Mouse (Mus musculus) liver, embryonic 13.5 days (tissue): ENCODE measurements around the gene Tcf7l2. TPM values are rescaled to one million over a fixed set of nuclear protein-coding genes. Genes with fewer than 3 reads are reported as not detected.
A peak's percentile ranks its signal among the peaks of the same experiment; 100 is the strongest.

Experiments
- ATAC-seq: fragments of 200-750 bp; cut with Nextera tagmentation; 2 replicates; pipeline ENCODE4 v1.8.0; 2017; ENCODE audit warnings: low read depth, mild to moderate bottlenecking, moderate number of reproducible peaks, moderate library complexity
- DNase-seq: peaks from one replicate; pipeline ENCODE4 v3.0.0; 2022
- H3K27ac ChIP-seq: fragments of 300-500 bp; sonication (generic); 2 replicates; pipeline ENCODE4 v1.5.1; 2015; ENCODE audit warnings: moderate library complexity, mild to moderate bottlenecking, inconsistent platforms
- H3K27me3 ChIP-seq: fragments of 300-500 bp; sonication (generic); 2 replicates; pipeline ENCODE4 v1.6.1; 2015; ENCODE audit warnings: mild to moderate bottlenecking, inconsistent platforms
- H3K36me3 ChIP-seq: fragments of 300-500 bp; sonication (generic); 2 replicates; pipeline ENCODE4 v1.6.1; 2015; ENCODE audit warnings: mild to moderate bottlenecking, inconsistent platforms
- H3K4me1 ChIP-seq: fragments of 300-500 bp; sonication (generic); replicated peaks from 2 replicates; pipeline ENCODE4 v1.6.1; 2015; ENCODE audit warnings: inconsistent platforms
- H3K4me2 ChIP-seq: fragments of 300-500 bp; sonication (generic); 2 replicates; pipeline ENCODE4 v1.6.1; 2015; ENCODE audit warnings: inconsistent platforms, mild to moderate bottlenecking, moderate library complexity
- H3K4me3 ChIP-seq: fragments of 300-500 bp; sonication (generic); replicated peaks from 2 replicates; pipeline ENCODE4 v1.5.1; 2015; ENCODE audit warnings: mild to moderate bottlenecking, inconsistent platforms
- H3K9ac ChIP-seq: fragments of 300-500 bp; sonication (generic); 2 replicates; pipeline ENCODE4 v1.6.1; 2015; ENCODE audit warnings: mild to moderate bottlenecking, inconsistent platforms
- H3K9me3 ChIP-seq: fragments of 300-500 bp; sonication (generic); replicated peaks from 2 replicates; pipeline ENCODE4 v1.6.1; 2016; ENCODE audit warnings: inconsistent platforms
- WGBS: fragments of 180-500 bp; shearing (Covaris S2); methylation state at CpG from one replicate; pipeline ENCODE4 v1.1.7; 2015; ENCODE audit not compliant: insufficient replicate concordance; 5-methylcytosine and 5-hydroxymethylcytosine counted together
- polyA plus RNA-seq: library from polyadenylated mRNA; unstranded; fragments of >200 nt; fragmentation: Nextera tagmentation; extraction: Ambion mirVana; gene quantifications from 2 replicates; pipeline ENCODE4 v1.2.1, GENCODE M21; 2015

The Tcf7l2 gene
- polyA plus RNA-seq, 1 experiment from 2014 or later: 17.8 TPM

- peaks cover 2% of the 10 kb centered on the region; the same call in 1 of the 2 replicates for H3K36me3 ChIP-seq
- peaks cover 17% of the 10 kb centered on the region for H3K4me1 ChIP-seq
- ATAC-seq: no peak
- 64% methylated on average over 6 of the region's 6 CpGs for WGBS
- H3K9ac ChIP-seq: no peak overlapping the region
- H3K27me3 ChIP-seq: peaks cover 5% of the 10 kb centered on the region
- DNase-seq: no peak
- no peaks in the 10 kb centered on the region for H3K9me3 ChIP-seq
- H3K4me3 ChIP-seq: no peak overlapping the region
- H3K4me2 ChIP-seq: no peak overlapping the region
- no peak overlapping the region for H3K27ac ChIP-seq
Observed at GRCm38 (mm10) chr19:55757403-55757802, 15.8 kb downstream of the Tcf7l2 start.

DNA sequence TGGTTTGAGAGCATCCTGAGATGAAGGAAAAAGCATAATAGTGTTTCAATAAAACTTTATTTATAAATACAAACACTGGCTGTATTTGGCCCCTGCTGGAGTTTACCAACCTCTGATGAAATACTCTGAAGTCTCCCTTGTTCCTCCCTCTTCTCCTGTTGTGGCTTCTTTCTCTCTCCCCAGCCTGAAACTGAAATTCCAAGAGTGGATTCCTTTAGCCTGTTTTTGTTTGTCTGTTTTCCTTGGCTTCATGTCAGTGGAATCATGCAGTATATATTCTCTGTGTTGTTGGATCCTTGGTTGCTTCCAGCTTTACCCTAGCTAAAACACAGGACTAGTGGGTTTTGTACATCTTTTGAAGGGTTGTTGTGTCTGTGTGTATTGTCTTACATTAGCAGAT is 16.5 kb downstream of the Tcf7l2 start:
- H3K4me3 ChIP-seq: no peak overlapping the region
- no peaks in the 10 kb centered on the region for H3K9me3 ChIP-seq
- no peak for DNase-seq
- no peak overlapping the region for H3K4me2 ChIP-seq
- no peak for ATAC-seq
- no peak overlapping the region for H3K9ac ChIP-seq
- peaks cover 6% of the 10 kb centered on the region; the same call in 1 of the 2 replicates for H3K36me3 ChIP-seq
- H3K27ac ChIP-seq: no peak overlapping the region
- H3K27me3 ChIP-seq: peaks cover 5% of the 10 kb centered on the region
- peaks cover 17% of the 10 kb centered on the region for H3K4me1 ChIP-seq

- peaks cover 17% of the 10 kb centered on the region for H3K4me1 ChIP-seq
- H3K4me2 ChIP-seq: no peak overlapping the region
- 80% methylated on average over 9 of the region's 9 CpGs for WGBS
- no peak overlapping the region for H3K9ac ChIP-seq
- DNase-seq (no peak), ATAC-seq (no peak)
- H3K36me3 ChIP-seq: peaks cover 6% of the 10 kb centered on the region; the same call in 1 of the 2 replicates
- no peaks in the 10 kb centered on the region for H3K9me3 ChIP-seq
- H3K27me3 ChIP-seq: peaks cover 5% of the 10 kb centered on the region
- no peak overlapping the region for H3K27ac ChIP-seq
- H3K4me3 ChIP-seq: no peak overlapping the region
Observed at GRCm38 (mm10) chr19:55759006-55759405, 17.4 kb downstream of the Tcf7l2 start.

DNA sequence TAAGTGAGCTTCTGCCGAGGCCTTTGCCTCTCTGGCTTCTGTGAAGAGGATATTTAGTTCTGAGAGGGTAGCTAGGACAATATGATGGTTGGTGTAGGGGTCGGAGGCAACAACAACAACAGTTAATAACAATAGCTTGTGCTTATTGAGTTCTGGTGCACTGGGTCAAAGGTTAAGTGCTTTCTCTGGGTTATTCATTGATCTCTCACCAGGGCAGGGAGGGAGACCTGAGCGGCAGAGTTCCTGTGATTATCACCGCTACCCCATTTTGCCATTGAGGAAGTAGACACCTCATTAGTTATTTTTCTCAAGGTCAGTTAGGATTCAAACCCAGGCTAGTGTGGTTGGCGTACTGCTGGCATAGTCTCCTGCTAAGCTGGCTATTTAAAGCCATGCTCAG is 19.5 kb downstream of the Tcf7l2 start:
- ATAC-seq: no peak
- peaks cover 17% of the 10 kb centered on the region for H3K4me1 ChIP-seq
- H3K4me3 ChIP-seq: no peak overlapping the region
- 60% methylated on average over 5 of the region's 5 CpGs for WGBS
- no peaks in the 10 kb centered on the region for H3K9me3 ChIP-seq
- H3K27me3 ChIP-seq: peaks cover 15% of the 10 kb centered on the region; the same call in 1 of the 2 replicates
- H3K36me3 ChIP-seq: peaks cover 6% of the 10 kb centered on the region; the same call in 1 of the 2 replicates
- DNase-seq: no peak
- H3K27ac ChIP-seq: peak overlapping the region; percentile 18; the same call in 1 of the 2 replicates
- no peak overlapping the region for H3K4me2 ChIP-seq
- H3K9ac ChIP-seq: no peak overlapping the region

GRCm38 (mm10) chr19:55762187-55762586 is 20.6 kb downstream of the Tcf7l2 start:
- Histone ChIP-seq H3K9ac (no peak overlapping the region), H3K27me3 (peaks cover 22% of the 10 kb centered on the region), H3K4me1 (peaks cover 12% of the 10 kb centered on the region), H3K4me2 (no peak overlapping the region), H3K4me3 (no peak overlapping the region), H3K27ac (no peak overlapping the region), H3K9me3 (no peaks in the 10 kb centered on the region), H3K36me3 (peaks cover 6% of the 10 kb centered on the region; the same call in 1 of the 2 replicates)
- no peak for ATAC-seq
- whole genome bisulfite sequencing: 69% methylated on average over 3 of the region's 3 CpGs
- DNase-seq: no peak

DNA sequence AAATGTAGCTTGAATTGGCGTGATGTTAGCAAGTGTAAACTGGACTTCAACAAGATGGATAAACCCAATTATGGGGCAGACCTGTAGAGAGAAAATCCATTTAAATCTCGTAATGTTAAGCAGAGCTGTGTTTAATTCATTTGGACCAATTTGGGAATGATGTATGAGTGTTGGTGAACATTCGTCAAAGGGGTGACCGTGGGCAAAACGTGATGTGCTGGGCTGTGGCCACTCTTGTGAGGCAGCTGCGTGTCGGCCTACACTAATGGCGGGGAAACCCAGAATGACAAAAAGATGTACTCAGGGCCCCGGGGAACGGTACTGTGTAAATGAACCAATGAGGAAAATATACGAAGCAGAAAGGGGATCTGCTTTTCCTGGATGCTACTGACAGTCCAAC is 24.2 kb downstream of the Tcf7l2 start:
- H3K27ac ChIP-seq: no peak overlapping the region
- peaks cover 6% of the 10 kb centered on the region; the same call in 1 of the 2 replicates for H3K36me3 ChIP-seq
- WGBS: 67% methylated on average over 11 of the region's 11 CpGs
- H3K9me3 ChIP-seq: no peaks in the 10 kb centered on the region
- H3K4me3 ChIP-seq: no peak overlapping the region
- H3K9ac ChIP-seq: no peak overlapping the region
- peaks cover 36% of the 10 kb centered on the region for H3K27me3 ChIP-seq
- H3K4me2 ChIP-seq: no peak overlapping the region
- ATAC-seq: no peak
- H3K4me1 ChIP-seq: peaks cover 16% of the 10 kb centered on the region
- no peak for DNase-seq

DNA sequence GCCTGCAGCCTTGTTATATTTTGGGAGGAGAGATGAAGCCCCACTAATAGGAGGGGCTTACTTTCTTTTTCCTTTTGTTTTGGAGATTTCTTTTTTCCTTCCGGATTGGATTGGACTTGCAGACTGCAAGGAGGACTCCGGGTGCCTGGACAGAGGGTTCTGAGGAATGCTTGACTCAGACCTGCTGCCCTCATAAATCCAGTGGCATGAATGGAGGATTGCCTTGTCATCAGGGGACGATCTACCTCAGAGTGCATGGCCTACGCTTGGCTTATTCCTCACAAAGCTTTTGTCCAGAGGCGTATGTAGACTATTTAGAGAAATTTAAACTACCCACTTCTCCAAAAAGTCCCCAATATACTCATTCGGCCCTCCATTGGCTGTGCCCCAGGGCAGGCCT is 25.5 kb downstream of the Tcf7l2 start:
- DNase-seq (no peak), ATAC-seq (no peak)
- Histone ChIP-seq H3K4me1 (peaks cover 6% of the 10 kb centered on the region; the same call in 1 of the 2 replicates), H3K9me3 (no peaks in the 10 kb centered on the region), H3K4me2 (no peak overlapping the region), H3K9ac (no peak overlapping the region), H3K27me3 (peaks cover 39% of the 10 kb centered on the region), H3K36me3 (peaks cover 6% of the 10 kb centered on the region; the same call in 1 of the 2 replicates), H3K27ac (no peak overlapping the region), H3K4me3 (no peak overlapping the region)
- 58% methylated on average over 6 of the region's 6 CpGs for WGBS

DNA sequence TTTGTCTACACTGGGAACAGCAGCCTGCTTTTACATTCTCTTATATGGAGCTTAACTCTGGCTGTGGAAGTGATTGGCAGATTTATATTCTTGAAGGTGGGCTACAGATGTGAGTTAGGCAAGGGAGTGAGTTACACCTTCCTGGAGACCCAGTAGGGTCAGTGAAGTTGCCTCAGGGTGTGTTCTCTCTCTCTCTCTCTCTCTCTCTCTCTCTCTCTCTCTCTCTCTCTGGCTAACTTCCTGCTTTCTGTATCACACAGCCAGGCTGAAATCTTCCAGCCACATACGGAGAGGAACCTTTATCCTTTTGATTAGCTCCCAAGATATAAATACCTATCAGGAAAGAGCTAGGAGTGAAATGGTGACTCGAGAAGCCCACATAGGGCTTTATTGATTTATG is 26.0 kb downstream of the Tcf7l2 start:
- no peak for ATAC-seq
- Histone ChIP-seq H3K4me3 (no peak overlapping the region), H3K36me3 (peaks cover 2% of the 10 kb centered on the region; the same call in 1 of the 2 replicates), H3K27me3 (peaks cover 40% of the 10 kb centered on the region), H3K4me2 (no peak overlapping the region), H3K4me1 (peaks cover 6% of the 10 kb centered on the region; the same call in 1 of the 2 replicates), H3K9me3 (no peaks in the 10 kb centered on the region), H3K27ac (no peak overlapping the region), H3K9ac (no peak overlapping the region)
- 28% methylated on average over 2 of the region's 2 CpGs for WGBS
- no peak for DNase-seq

DNA sequence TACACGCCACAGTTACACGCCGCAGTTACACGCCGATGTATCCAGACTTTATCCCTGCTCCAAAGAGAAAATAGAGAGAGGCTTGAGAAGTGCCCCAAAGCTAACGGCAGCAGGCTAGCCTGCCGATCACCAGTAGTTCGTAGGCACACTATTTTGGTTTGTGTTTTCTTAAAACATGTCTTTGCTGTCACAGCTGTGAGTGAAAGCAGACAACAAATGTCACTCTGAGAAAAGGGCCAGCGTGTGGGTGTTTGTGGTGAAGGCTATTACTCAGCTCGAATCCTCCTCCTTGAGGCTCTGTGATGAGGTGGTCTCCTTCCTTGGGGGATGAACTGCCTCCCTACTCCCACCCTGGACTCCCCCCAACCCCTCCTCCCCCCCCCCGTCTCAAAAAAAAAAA is 26.6 kb downstream of the Tcf7l2 start:
- peaks cover 12% of the 10 kb centered on the region; the same call in 1 of the 2 replicates for H3K4me1 ChIP-seq
- DNase-seq: no peak
- WGBS: 52% methylated on average over 11 of the region's 11 CpGs
- H3K27ac ChIP-seq: no peak overlapping the region
- H3K4me2 ChIP-seq: no peak overlapping the region
- H3K36me3 ChIP-seq: no peaks in the 10 kb centered on the region
- H3K9me3 ChIP-seq: no peaks in the 10 kb centered on the region
- H3K27me3 ChIP-seq: peaks cover 47% of the 10 kb centered on the region
- H3K9ac ChIP-seq: no peak overlapping the region
- no peak for ATAC-seq
- no peak overlapping the region for H3K4me3 ChIP-seq

DNA sequence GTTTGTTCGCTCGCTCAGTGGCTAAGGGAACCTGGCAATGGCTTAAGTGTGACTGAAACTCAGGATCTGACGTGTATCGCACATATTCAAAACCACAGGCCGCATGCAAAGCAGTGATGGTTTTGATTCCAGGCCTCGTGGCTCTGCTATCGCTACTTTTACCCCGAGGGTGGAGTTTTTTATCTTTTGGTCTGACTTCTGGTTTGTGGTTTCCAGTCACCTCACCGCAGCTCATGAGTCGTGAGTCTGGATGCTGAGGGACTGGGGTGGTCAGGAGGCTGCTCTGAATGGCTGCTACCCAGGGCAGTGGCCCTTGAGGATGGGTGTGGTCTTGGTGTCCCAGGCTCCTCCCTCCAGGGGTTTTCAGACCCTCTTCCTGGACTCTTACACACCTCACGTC is 27.3 kb downstream of the Tcf7l2 start:
- Histone ChIP-seq H3K4me3 (no peak overlapping the region), H3K4me1 (peaks cover 12% of the 10 kb centered on the region; the same call in 1 of the 2 replicates), H3K27ac (no peak overlapping the region), H3K9ac (no peak overlapping the region), H3K36me3 (no peaks in the 10 kb centered on the region), H3K27me3 (peaks cover 49% of the 10 kb centered on the region), H3K9me3 (no peaks in the 10 kb centered on the region), H3K4me2 (no peak overlapping the region)
- ATAC-seq (no peak), DNase-seq (peak; percentile 5)
- 15% methylated on average over 11 of the region's 11 CpGs for WGBS

DNA sequence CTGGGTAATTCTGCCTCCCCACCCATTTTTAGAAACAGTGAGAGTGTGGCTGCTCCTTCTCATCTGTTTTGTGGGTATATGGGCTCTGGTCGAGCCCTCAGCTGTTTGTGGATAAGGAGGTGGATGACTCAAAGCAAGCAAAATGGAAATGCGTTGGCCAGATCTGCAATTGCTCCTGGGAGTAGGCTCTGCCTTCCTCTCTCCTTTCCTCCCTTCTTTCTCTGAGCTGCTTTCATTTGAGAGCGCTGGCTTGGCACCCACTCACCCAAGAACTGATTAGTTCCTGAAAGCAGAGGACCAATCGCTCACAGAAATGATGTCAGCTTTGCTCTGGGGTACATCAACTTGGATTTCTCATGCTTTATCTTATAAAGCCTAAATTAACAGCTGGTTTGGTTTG is 32.7 kb downstream of the Tcf7l2 start:
- Histone ChIP-seq H3K4me2 (no peak overlapping the region), H3K4me3 (no peak overlapping the region), H3K27me3 (peaks cover 31% of the 10 kb centered on the region), H3K4me1 (0 out of 2 replicates have a peak, but pooled peaks cover 5% of the 10 kb centered on the region), H3K9ac (no peak overlapping the region), H3K27ac (no peak overlapping the region), H3K36me3 (no peaks in the 10 kb centered on the region), H3K9me3 (no peaks in the 10 kb centered on the region)
- WGBS: 46% methylated on average over 4 of the region's 4 CpGs
- DNase-seq (no peak), ATAC-seq (no peak)

GRCm38 (mm10) chr19:55774824-55775223 is 33.2 kb downstream of the Tcf7l2 start:
- ATAC-seq (no peak), DNase-seq (no peak)
- no peak overlapping the region for H3K4me2 ChIP-seq
- H3K27me3 ChIP-seq: peaks cover 35% of the 10 kb centered on the region
- no peaks in the 10 kb centered on the region for H3K9me3 ChIP-seq
- WGBS: 15% methylated on average over 7 of the region's 7 CpGs
- no peaks in the 10 kb centered on the region for H3K36me3 ChIP-seq
- H3K27ac ChIP-seq: no peak overlapping the region
- H3K4me3 ChIP-seq: no peak overlapping the region
- no peak overlapping the region for H3K9ac ChIP-seq
- 0 out of 2 replicates have a peak, but pooled peaks cover 5% of the 10 kb centered on the region for H3K4me1 ChIP-seq
